Mouse (Mus musculus): ENCODE measurements around the gene Topors.

- TF ChIP-seq POLR2A (IDR thresholded peaks at IDR 0.05; ENCODE audit: insufficient read depth, low read depth, low read length) (peak; percentile 40), CTCF (IDR thresholded peaks at IDR 0.05) (peak; percentile 62), EP300 (IDR thresholded peaks at IDR 0.05; ENCODE audit: insufficient read depth, low read depth, low read length) (peak; percentile 9; the same call in 1 of the 2 replicates)
These were observed 1.3 kb downstream of the Topors start for GRCm38 (mm10) chr4:40268204-40268813.

Measured in heart, adult 2 months (tissue).